Mouse (Mus musculus) heart, adult 18-20 months (tissue): ENCODE measurements around the gene 6030458C11Rik. TPM values are rescaled to one million over a fixed set of nuclear protein-coding genes. Genes with fewer than 3 reads are reported as not detected.

Source experiments
- DNase-seq, 2 experiments: peaks; one replicate each; pipeline ENCODE4 v3.0.0; 2021 to 2022; ENCODE audit warnings: mixed read lengths in 1 of 2
- microRNA-seq, 2 experiments: library from miRNA; unstranded; fragments of <30 nt; microRNA quantifications; one replicate each; pipeline ENCODE4 v1.2.0; 2022
- total RNA-seq, 2 experiments: library from RNA; stranded (reverse); gene quantifications; 2 replicates each; pipeline ENCODE4 v1.2.3; 2021

6030458C11Rik gene
- total RNA-seq, 2 experiments from 2014 or later, result 13.5 to 13.9 TPM

GRCm38 (mm10) chr15:12758461-12758860 lies 66.0 kb downstream of the 6030458C11Rik start:
- DNase-seq, result peak; percentile 72 to 79

Small RNAs within 50 kb of the gene (microRNA-seq; reads per million reads assigned to microRNA genes)
- gene Gm47288, result 0 reads per million in 2 experiments

Other genes starting within 250 kb of the 6030458C11Rik start
- 10 to 100 TPM; 68.0 to 82.0 TPM for gene Pdzd2, start 84.7 kb downstream of the 6030458C11Rik start, total RNA-seq
- 10 to 100 TPM; 34.8 to 39.1 TPM for gene Drosha, start 166 bp upstream of the 6030458C11Rik start, total RNA-seq